Mouse (Mus musculus): ENCODE measurements around the gene Notch3.
"Not testable (repeated sequence)": the region's sequence is repeated elsewhere in the genome, so short reads cannot be mapped to it uniquely, and the experiment has no call there.

GRCm38 (mm10) chr17:32098905-32099304, 67.7 kb downstream of the Notch3 start:
- TF ChIP-seq POLR2A (IDR thresholded peaks at IDR 0.05; ENCODE audit: low read depth, low read length); CTCF (conservative IDR thresholded peaks at IDR 0.05; ENCODE audit: insufficient read depth, insufficient read length, low read depth, low read length): not testable (repeated sequence)

Measured in kidney, adult 2 months (tissue).